Mouse (Mus musculus) adrenal gland, adult 18-20 months (tissue): ENCODE measurements at regions not wholly inside any gene's neighbourhood (a gene's known extent, or its start where the extent isn't known, plus 50 kb on each side); places are given as distances from the start of the nearest gene placed in this dataset.

Experiments used
- DNase-seq, 2 experiments: peaks; one replicate each; pipeline ENCODE4 v3.0.0; 2021 to 2022; ENCODE audit warnings: low spot score in 2 of 2

GRCm38 (mm10) chr19:36229941-36230340, 110.0 kb upstream of the Ankrd1 start:
- no peak for DNase-seq

- no peak for DNase-seq
Measured at GRCm38 (mm10) chr19:36235131-36235530, 113.0 kb upstream of the Pcgf5 start.

- no peak for DNase-seq
Measured at GRCm38 (mm10) chr19:36236576-36237345, 111.3 kb upstream of the Pcgf5 start.

- DNase-seq: no peak
Measured at GRCm38 (mm10) chr19:36237751-36238150, 110.4 kb upstream of the Pcgf5 start.

- DNase-seq: no peak
Measured at GRCm38 (mm10) chr19:36238536-36238935, 109.6 kb upstream of the Pcgf5 start.

GRCm38 (mm10) chr19:36242396-36242795, 105.7 kb upstream of the Pcgf5 start:
- no peak for DNase-seq

GRCm38 (mm10) chr19:36242946-36243345, 105.2 kb upstream of the Pcgf5 start:
- DNase-seq: no peak

- DNase-seq: no peak
Measured at GRCm38 (mm10) chr19:36252522-36252921, 95.6 kb upstream of the Pcgf5 start.

- DNase-seq: peak; percentile 19 to 31
Measured at GRCm38 (mm10) chr19:36257748-36258538, 90.2 kb upstream of the Pcgf5 start.

- DNase-seq: no peak
Measured at GRCm38 (mm10) chr19:36261819-36262218, 86.3 kb upstream of the Pcgf5 start.

GRCm38 (mm10) chr19:36263923-36264322, 84.2 kb upstream of the Pcgf5 start:
- DNase-seq: no peak

GRCm38 (mm10) chr19:36264397-36264796, 83.7 kb upstream of the Pcgf5 start:
- no peak for DNase-seq

GRCm38 (mm10) chr19:36265276-36265675, 82.8 kb upstream of the Pcgf5 start:
- no peak for DNase-seq

GRCm38 (mm10) chr19:36266346-36266745, 81.8 kb upstream of the Pcgf5 start:
- no peak for DNase-seq

- no peak for DNase-seq
Measured at GRCm38 (mm10) chr19:36273466-36273865, 74.6 kb upstream of the Pcgf5 start.

- no peak for DNase-seq
Measured at GRCm38 (mm10) chr19:36285465-36285864, 62.6 kb upstream of the Pcgf5 start.

- DNase-seq: no peak
Measured at GRCm38 (mm10) chr19:36290778-36291177, 57.3 kb upstream of the Pcgf5 start.

- DNase-seq: no peak
Measured at GRCm38 (mm10) chr19:36293177-36293969, 54.7 kb upstream of the Pcgf5 start.
